Mouse (Mus musculus): ENCODE results near the gene Gm28048.

Gm28048 gene

DNA sequence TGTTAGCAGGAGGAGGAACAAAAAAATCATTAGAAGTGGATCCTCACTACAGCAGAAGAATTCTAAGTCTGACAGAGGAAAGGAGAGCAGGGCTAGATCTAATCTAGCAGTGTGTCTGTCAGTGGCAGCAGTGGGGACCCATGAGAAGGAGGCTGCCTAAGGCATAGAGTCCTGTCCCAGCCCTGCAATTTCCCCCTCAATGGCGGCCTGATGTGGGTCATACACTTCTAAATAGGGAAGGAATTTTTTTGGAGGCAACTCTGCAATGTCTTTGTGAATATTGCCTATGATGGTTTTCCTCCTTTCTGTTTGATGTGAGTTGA lies 188.0 kb downstream of the Gm28048 start:
- no peak for DNase-seq (ENCODE audit: low read depth)

DNA sequence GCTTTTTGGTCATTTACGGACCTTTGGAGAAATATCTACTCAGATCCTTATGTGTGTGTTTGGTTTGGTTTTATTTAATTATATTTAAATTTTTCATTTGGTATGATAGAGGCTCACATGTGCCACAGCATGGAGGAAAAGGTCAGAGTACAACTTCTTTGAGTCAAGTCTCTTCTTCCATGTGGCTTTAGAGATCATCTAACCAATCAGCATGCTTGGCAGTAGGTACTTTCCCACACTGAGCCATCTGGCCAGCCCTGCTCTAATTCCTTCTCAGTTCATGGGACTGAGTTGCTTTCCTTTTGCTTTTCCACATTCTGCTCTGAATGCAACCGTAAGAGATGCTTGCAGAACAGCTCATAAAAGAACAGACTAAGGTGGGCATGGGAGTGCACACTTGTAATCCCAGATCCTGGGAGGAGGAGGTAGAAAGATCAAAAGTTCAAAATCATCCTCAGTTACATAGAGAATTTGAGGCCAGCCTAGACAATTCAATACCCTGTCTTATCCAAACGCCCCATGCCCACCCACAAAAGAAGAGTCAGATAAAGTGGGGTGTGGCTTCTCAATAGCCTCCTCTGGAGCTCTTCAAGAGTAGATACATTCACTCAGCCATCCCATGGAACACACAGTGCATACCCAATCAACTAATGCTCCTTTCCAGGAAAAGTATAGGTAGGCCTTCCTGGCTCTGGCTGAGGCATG lies 188.6 kb downstream of the Gm28048 start:
- peak; percentile 72 for DNase-seq (ENCODE audit: low read depth)

DNA sequence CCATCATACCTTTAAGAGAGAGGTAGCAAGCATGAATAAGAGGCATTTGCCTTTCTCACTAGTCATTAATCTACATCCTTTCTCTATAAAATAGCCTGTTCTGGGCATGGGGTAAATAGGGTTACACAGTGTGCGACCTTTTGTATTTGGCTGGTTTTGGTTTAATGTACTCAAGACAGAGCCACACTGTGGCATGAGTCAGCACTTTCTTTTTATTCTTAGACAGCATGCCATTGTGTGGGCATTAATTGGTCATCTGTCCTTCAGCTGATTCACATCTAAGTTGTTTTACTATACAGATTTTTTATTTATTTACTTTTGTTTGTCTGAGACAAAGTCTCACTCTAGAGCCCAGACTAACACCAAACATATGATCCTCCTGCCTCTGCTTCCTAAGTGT lies 189.7 kb downstream of the Gm28048 start:
- DNase-seq (ENCODE audit: low read depth), result no peak

DNA sequence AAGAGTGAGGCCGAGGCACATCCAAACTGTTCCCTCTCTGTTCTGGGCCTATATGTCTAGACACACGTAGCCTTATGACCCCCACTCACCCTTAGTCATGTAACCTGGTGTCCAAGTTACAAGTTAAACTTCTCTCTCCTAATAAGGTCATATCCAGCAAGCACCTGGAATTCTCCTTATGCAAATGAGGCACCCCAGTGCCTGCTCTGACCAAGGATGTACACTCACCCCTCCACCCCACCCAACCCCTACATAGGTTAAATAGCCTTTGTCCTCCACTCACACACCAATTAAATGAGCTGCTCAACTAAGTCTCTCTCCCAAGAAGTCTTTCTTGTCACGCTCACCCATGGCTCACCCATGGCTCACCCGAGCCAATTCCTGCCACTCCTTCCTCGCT lies 190.2 kb downstream of the Gm28048 start:
- no peak for DNase-seq (ENCODE audit: low read depth)

DNA sequence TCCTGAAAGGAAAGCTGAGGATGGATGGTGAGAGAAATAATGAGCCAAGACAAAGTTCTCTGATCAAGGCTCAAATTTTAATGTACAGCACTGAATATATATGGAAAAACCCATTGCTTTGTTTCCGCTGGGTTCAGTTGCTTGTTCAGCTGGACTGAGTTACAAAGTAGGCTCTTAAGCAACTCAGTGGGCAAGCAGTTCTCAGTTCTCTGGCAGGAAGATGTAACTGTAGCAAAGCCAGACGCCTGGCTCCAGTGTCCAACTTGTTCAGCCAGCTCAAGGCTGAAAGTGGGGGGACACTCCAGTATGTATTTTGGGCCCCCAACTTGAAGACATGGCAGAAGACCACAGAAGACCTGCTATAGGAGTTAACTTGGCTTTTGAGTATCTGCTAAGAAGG lies 194.1 kb downstream of the Gm28048 start:
- DNase-seq (ENCODE audit: low read depth), result no peak
